Mouse (Mus musculus) heart, embryonic 13.5 days (tissue): Measurements from ENCODE around the gene Ccdc186. TPM values are rescaled to one million over a fixed set of nuclear protein-coding genes. Genes with fewer than 3 reads are reported as not detected.

Source experiments
- ATAC-seq: fragments of 200-750 bp; cut with Nextera tagmentation; 2 replicates; pipeline ENCODE4 v1.8.0; 2017; ENCODE audit warnings: moderate TSS enrichment; ENCODE audit not compliant: insufficient number of reproducible peaks, low FRiP score, low TSS enrichment; ENCODE audit errors: extremely low read depth
- H3K27ac ChIP-seq: fragments of 300-500 bp; sonication (generic); replicated peaks from 2 replicates; pipeline ENCODE4 v1.5.1; 2015; ENCODE audit warnings: moderate library complexity, mild to moderate bottlenecking, inconsistent platforms
- H3K27me3 ChIP-seq: fragments of 300-500 bp; sonication (generic); replicated peaks from 2 replicates; pipeline ENCODE4 v1.6.1; 2015; ENCODE audit warnings: mild to moderate bottlenecking, inconsistent platforms
- H3K36me3 ChIP-seq: fragments of 300-500 bp; sonication (generic); 2 replicates; pipeline ENCODE4 v1.6.1; 2015; ENCODE audit warnings: mild to moderate bottlenecking, inconsistent platforms
- H3K4me1 ChIP-seq: fragments of 300-500 bp; sonication (generic); 2 replicates; pipeline ENCODE4 v1.6.1; 2015; ENCODE audit warnings: inconsistent platforms
- H3K4me2 ChIP-seq: fragments of 300-500 bp; sonication (generic); 2 replicates; pipeline ENCODE4 v1.6.1; 2015; ENCODE audit warnings: inconsistent platforms, mild to moderate bottlenecking, moderate library complexity
- H3K4me3 ChIP-seq: fragments of 300-500 bp; sonication (generic); 2 replicates; pipeline ENCODE4 v1.5.1; 2015; ENCODE audit warnings: moderate library complexity, mild to moderate bottlenecking, inconsistent platforms
- H3K9ac ChIP-seq: fragments of 300-500 bp; sonication (generic); 2 replicates; pipeline ENCODE4 v1.6.1; 2015; ENCODE audit warnings: inconsistent platforms, mild to moderate bottlenecking, moderate library complexity
- H3K9me3 ChIP-seq: fragments of 300-500 bp; sonication (generic); 2 replicates; pipeline ENCODE4 v1.6.1; 2016; ENCODE audit warnings: inconsistent platforms
- WGBS: fragments of 180-500 bp; shearing (Covaris S2); methylation state at CpG from one replicate; pipeline ENCODE4 v1.1.7; 2015; ENCODE audit warnings: mixed read lengths; 5-methylcytosine and 5-hydroxymethylcytosine counted together
- polyA plus RNA-seq: library from polyadenylated mRNA; unstranded; fragments of >200 nt; fragmentation: Nextera tagmentation; extraction: Ambion mirVana; gene quantifications from 2 replicates; pipeline ENCODE4 v1.2.1, GENCODE M21; 2015

The Ccdc186 gene
- 15.6 and 15.8 TPM in 2 replicates for polyA plus RNA-seq

DNA sequence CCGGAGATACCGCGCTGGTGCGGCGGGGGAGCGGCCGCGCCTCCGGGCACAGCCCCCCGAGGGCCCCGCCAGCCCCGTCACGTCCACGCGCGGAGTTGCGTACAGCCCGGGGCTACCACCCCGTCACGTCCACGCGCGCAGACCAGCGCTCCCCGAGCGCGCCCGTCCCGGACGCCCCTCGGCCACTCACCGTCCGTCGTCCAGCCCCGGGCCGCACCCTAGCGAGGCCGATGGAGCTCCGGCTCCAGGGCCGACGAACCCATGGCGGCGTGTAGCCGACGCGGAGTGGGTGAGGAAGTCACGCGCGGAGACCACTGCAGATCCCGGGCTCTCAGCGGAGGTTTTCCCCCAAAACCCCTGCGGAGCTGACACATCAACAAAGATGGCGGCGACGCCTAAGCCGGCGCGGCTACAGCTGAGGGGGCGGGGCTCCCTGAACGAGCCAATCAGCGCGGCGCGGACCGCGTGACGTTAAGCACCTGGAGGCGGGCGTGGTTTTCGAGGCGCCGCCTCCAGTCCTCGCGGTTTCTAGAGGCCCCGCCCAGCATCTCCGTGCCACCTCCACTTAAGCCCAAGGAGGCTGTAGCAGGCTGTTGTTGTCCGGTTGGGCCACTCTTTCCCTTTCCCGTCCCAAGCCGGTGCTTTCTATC, at the start of gene Ccdc186:
TSS of gene Ccdc186 (minus strand) at position 393 of the 650 bp plus-strand sequence.
- Histone ChIP-seq H3K36me3 (0 out of 2 replicates have a peak, but pooled peaks cover 3% of the 10 kb centered on the region), H3K27me3 (peaks cover 18% of the 10 kb centered on the region), H3K9me3 (no peaks in the 10 kb centered on the region), H3K27ac (peak within 1 kb of the TSS; percentile 85), H3K4me3 (peak within 1 kb of the TSS; percentile 85), H3K4me2 (peak within 1 kb of the TSS; percentile 83), H3K9ac (peak within 1 kb of the TSS; percentile 95), H3K4me1 (peaks cover 50% of the 10 kb centered on the region)
- peak; percentile 98 for ATAC-seq
- under 1% methylated on average over 78 of the region's 79 CpGs for WGBS

DNA sequence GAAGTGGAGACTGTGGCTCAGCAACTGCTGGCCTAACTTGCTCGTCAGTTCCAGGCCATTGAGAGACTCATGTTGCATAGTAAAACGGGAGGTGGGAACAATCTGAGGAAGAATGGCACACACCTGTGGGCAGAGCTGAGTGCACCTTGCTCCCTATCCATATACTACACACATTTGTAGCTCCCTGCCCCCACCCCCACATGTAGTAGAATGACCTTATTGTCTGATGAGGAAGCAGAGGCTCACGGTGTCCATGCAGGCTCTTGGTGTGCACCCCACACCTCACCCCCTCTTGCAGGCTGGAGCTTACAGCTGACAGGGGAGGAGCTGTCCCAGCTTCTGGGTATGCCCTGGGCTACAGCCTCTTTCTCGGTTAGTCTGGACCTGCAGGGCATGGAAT, 45.7 kb upstream of the Ccdc186 start:
- H3K9me3 ChIP-seq = no peaks in the 10 kb centered on the region
- 62% methylated on average over 4 of the region's 4 CpGs for WGBS
- no peak overlapping the region for H3K27ac ChIP-seq
- 0 out of 2 replicates have a peak, but pooled peaks cover 5% of the 10 kb centered on the region for H3K4me1 ChIP-seq
- no peaks in the 10 kb centered on the region for H3K36me3 ChIP-seq
- ATAC-seq = no peak
- H3K9ac ChIP-seq = no peak overlapping the region
- peaks cover 28% of the 10 kb centered on the region for H3K27me3 ChIP-seq
- H3K4me3 ChIP-seq = no peak overlapping the region
- H3K4me2 ChIP-seq = no peak overlapping the region

- peaks cover 18% of the 10 kb centered on the region for H3K4me1 ChIP-seq
- no peak overlapping the region for H3K9ac ChIP-seq
- peak overlapping the region; percentile 43; the same call in 1 of the 2 replicates for H3K27ac ChIP-seq
- WGBS = 14% methylated on average over 5 of the region's 5 CpGs
- H3K4me3 ChIP-seq = no peak overlapping the region
- no peak overlapping the region for H3K4me2 ChIP-seq
- no peaks in the 10 kb centered on the region for H3K27me3 ChIP-seq
- no peaks in the 10 kb centered on the region for H3K9me3 ChIP-seq
- no peaks in the 10 kb centered on the region for H3K36me3 ChIP-seq
- no peak for ATAC-seq
Measured at GRCm38 (mm10) chr19:56856455-56856854, 34.5 kb upstream of the Ccdc186 start.

DNA sequence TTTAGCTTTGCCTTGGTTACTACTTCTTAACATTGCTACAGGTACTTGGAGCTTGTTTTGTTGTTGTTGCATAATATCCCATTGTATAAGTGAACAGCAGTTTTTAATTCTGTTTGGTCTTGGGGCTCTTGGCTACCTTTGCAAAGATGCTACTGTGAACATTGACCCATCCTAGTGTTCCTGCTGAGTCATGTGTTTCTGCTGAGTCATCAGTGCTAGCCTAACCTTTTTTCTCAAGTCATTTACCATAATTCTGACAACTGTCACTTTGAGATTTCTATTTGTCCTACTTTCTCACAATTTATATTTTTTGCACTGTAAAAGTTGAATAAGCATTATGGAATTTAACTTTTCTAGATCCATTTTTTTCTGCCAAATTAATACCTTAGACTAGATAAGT, 30.6 kb upstream of the Ccdc186 start:
- Histone ChIP-seq H3K4me2 (no peak overlapping the region), H3K27me3 (no peaks in the 10 kb centered on the region), H3K9me3 (0 out of 2 replicates have a peak, but pooled peaks cover 2% of the 10 kb centered on the region), H3K4me1 (peaks cover 22% of the 10 kb centered on the region), H3K36me3 (no peaks in the 10 kb centered on the region), H3K4me3 (no peak overlapping the region), H3K27ac (no peak overlapping the region), H3K9ac (no peak overlapping the region)
- ATAC-seq = no peak

DNA sequence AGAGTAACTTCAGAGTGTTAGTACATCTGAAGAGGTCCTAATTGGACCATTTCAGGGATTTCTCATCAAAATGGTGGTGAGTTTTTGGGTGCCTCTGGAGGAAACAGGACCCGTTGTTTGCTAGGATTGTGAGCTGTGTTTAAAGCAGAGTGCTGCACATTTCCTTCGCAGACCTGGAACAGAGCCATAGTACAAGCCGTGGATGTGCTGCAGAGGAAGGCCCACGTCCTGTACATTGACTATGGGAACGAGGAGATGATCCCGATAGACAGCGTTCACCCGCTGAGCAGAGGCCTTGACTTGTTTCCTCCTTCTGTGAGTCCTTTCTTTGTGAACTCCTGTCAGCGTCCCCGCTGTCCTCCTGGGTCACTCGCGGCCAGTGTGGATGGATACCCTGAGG, 21.0 kb upstream of the Ccdc186 start:
- 70% methylated on average over 12 of the region's 12 CpGs for WGBS
- no peak overlapping the region for H3K9ac ChIP-seq
- peaks cover 11% of the 10 kb centered on the region; the same call in 1 of the 2 replicates for H3K9me3 ChIP-seq
- H3K27me3 ChIP-seq = no peaks in the 10 kb centered on the region
- ATAC-seq = no peak
- H3K4me2 ChIP-seq = no peak overlapping the region
- H3K4me1 ChIP-seq = no peaks in the 10 kb centered on the region
- H3K36me3 ChIP-seq = no peaks in the 10 kb centered on the region
- no peak overlapping the region for H3K27ac ChIP-seq
- no peak overlapping the region for H3K4me3 ChIP-seq

- no peak; the same call in 1 of the 2 replicates for ATAC-seq
- Histone ChIP-seq H3K4me1 (peaks cover 7% of the 10 kb centered on the region), H3K27me3 (no peaks in the 10 kb centered on the region), H3K9ac (no peak overlapping the region), H3K36me3 (no peaks in the 10 kb centered on the region), H3K9me3 (no peaks in the 10 kb centered on the region), H3K4me3 (no peak overlapping the region), H3K27ac (no peak overlapping the region), H3K4me2 (no peak overlapping the region)
- WGBS = 75% methylated on average over 17 of the region's 17 CpGs
Measured at GRCm38 (mm10) chr19:56838942-56839706, 17.1 kb upstream of the Ccdc186 start.

- no peak overlapping the region for H3K4me2 ChIP-seq
- no peak overlapping the region for H3K4me3 ChIP-seq
- peaks cover 7% of the 10 kb centered on the region for H3K4me1 ChIP-seq
- WGBS = 73% methylated on average over 9 of the region's 9 CpGs
- no peaks in the 10 kb centered on the region for H3K36me3 ChIP-seq
- no peak for ATAC-seq
- no peak overlapping the region for H3K27ac ChIP-seq
- no peak overlapping the region for H3K9ac ChIP-seq
- H3K27me3 ChIP-seq = no peaks in the 10 kb centered on the region
- H3K9me3 ChIP-seq = no peaks in the 10 kb centered on the region
Measured at GRCm38 (mm10) chr19:56835340-56835739, 13.3 kb upstream of the Ccdc186 start.

DNA sequence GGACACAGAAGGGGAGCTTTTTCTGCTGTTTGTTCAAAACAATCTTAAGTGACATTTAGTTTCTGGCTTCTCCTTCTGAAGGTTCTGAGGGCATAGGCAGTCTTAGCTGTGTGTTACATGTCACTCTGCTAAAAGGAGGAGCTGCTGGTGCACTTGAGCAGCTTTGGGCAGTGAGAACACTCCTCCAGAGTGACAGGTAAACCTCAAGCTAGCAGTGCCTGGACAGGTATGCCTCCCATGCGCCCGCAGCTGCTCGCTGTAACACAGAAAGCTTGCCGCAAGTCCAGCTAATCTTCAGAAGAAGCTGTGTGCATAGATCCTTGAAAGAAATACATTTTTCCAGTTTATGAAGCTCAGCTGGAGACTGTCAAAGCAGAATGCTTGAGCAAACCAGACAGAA, 8.2 kb upstream of the Ccdc186 start:
- Histone ChIP-seq H3K4me2 (no peak overlapping the region), H3K27me3 (peaks cover 23% of the 10 kb centered on the region), H3K27ac (no peak overlapping the region), H3K36me3 (no peaks in the 10 kb centered on the region), H3K4me3 (no peak overlapping the region), H3K4me1 (peaks cover 6% of the 10 kb centered on the region; the same call in 1 of the 2 replicates), H3K9ac (no peak overlapping the region), H3K9me3 (no peaks in the 10 kb centered on the region)
- no peak for ATAC-seq
- WGBS = 88% methylated on average over 4 of the region's 4 CpGs

DNA sequence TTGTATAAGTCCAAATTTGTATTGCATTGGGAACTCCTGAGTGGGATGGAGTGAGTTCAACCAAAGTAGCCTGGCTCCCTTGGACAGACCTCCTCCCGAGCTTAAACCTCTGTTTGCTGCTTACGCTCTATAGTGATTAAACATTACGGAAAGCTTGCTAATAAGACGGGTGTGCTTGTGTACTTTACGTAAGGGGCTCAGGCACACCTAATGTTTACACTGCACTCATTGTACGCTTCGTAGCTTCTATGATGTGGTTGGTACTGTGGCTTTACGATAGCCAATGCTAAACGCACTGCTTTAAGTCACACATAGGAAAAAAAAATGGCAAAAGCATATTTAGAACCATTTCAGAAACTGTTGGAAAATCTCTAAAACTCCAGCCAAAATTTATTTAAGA, 7.3 kb upstream of the Ccdc186 start:
- ATAC-seq = no peak
- H3K4me1 ChIP-seq = peaks cover 6% of the 10 kb centered on the region; the same call in 1 of the 2 replicates
- H3K9ac ChIP-seq = no peak overlapping the region
- 84% methylated on average over 9 of the region's 9 CpGs for WGBS
- peaks cover 25% of the 10 kb centered on the region for H3K27me3 ChIP-seq
- no peak overlapping the region for H3K4me3 ChIP-seq
- H3K36me3 ChIP-seq = no peaks in the 10 kb centered on the region
- H3K9me3 ChIP-seq = no peaks in the 10 kb centered on the region
- H3K4me2 ChIP-seq = no peak overlapping the region
- no peak overlapping the region for H3K27ac ChIP-seq

GRCm38 (mm10) chr19:56828305-56828704, 6.3 kb upstream of the Ccdc186 start:
- no peak overlapping the region for H3K4me2 ChIP-seq
- H3K27ac ChIP-seq = no peak overlapping the region
- peaks cover 25% of the 10 kb centered on the region for H3K27me3 ChIP-seq
- no peak for ATAC-seq
- 74% methylated on average over 11 of the region's 11 CpGs for WGBS
- H3K4me3 ChIP-seq = no peak overlapping the region
- H3K9ac ChIP-seq = no peak overlapping the region
- no peaks in the 10 kb centered on the region for H3K36me3 ChIP-seq
- H3K9me3 ChIP-seq = no peaks in the 10 kb centered on the region
- peaks cover 6% of the 10 kb centered on the region; the same call in 1 of the 2 replicates for H3K4me1 ChIP-seq

DNA sequence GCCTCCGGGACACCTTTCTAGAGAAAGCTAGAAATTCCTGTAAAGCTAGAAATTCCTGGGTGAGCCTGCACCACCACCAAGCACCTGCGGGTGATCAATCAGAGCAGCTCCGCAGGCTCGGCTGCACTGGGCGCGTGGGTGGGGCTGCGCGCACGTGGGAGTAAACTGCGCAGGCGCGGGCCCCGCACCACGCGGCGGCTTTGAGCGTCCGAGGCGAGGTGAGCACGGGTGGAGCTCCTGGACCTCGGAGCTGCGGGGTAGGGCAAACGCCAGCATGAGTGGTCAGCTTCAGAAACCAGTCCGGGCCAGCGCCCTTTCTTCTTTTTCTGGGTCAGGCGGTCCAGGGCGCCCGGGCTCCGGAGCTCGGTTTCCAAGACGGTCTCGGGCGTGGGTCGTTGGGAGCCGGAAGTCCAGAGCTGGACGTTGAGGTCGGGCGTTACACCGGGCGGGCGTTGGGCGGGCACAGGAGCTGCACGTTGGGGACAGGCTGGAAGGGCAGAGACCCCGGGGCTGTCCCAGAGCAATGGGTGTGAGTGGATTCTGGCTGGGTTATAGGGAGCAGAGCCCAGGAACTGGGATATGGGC, 4.1 kb upstream of the Ccdc186 start, which contains the start of gene Tdrd1:
TSS of gene Tdrd1 (plus strand) at position 163 of the 585 bp plus-strand sequence.
- no peak for ATAC-seq

More for the DNA sequence above, 4.1 kb upstream of the Ccdc186 start, which contains the start of gene Tdrd1:
- Histone ChIP-seq H3K36me3 (no peaks in the 10 kb centered on the region), H3K9me3 (no peaks in the 10 kb centered on the region), H3K27me3 (peaks cover 25% of the 10 kb centered on the region), H3K9ac (peak within 1 kb of the TSS; percentile 16), H3K4me2 (peak within 1 kb of the TSS; percentile 64), H3K27ac (no peak within 1 kb of the TSS), H3K4me1 (peaks cover 11% of the 10 kb centered on the region), H3K4me3 (peak within 1 kb of the TSS; percentile 37)
- WGBS = 44% methylated on average over 44 of the region's 44 CpGs
